Mouse (Mus musculus): Measurements from ENCODE around the gene Ola1. TPM values are rescaled to one million over a fixed set of nuclear protein-coding genes. Genes with fewer than 3 reads are reported as not detected.

Ola1 gene
- polyA plus RNA-seq (2011; ENCODE audit: insufficient read depth, insufficient read length, low replicate concordance, missing spikeins), result 14.0 and 37.9 TPM in 2 replicates

GRCm38 (mm10) chr2:73218913-73219312 lies at the start of gene Ola1:
Gene Ola1, minus strand, starts transcription at chr2:73218924.
- TF ChIP-seq CTCF (IDR thresholded peaks at IDR 0.05; ENCODE audit: control insufficient read depth, insufficient read depth, low read length) (no peak), POLR2A (IDR thresholded peaks at IDR 0.05; ENCODE audit: borderline replicate concordance, control insufficient read depth, low read depth, low read length) (no peak)

GRCm38 (mm10) chr2:73268281-73268680 lies 49.6 kb upstream of the Ola1 start:
- Histone ChIP-seq H3K4me1 (ENCODE audit: control insufficient read depth, insufficient read depth, low read length) (no peaks in the 10 kb centered on the region; the same call in 1 of the 2 replicates), H3K4me3 (replicated peaks; ENCODE audit: control insufficient read depth, low read depth, low read length) (no peak overlapping the region), H3K27ac (ENCODE audit: control insufficient read depth, insufficient read depth, low read depth, low read length, poor library complexity) (no peak overlapping the region)
- TF ChIP-seq CTCF (IDR thresholded peaks at IDR 0.05; ENCODE audit: control insufficient read depth, insufficient read depth, low read length) (no peak), POLR2A (IDR thresholded peaks at IDR 0.05; ENCODE audit: borderline replicate concordance, control insufficient read depth, low read depth, low read length) (no peak)
- 10% methylated on average over 12 of the region's 12 CpGs for WGBS

More at GRCm38 (mm10) chr2:73218913-73219312, at the start of gene Ola1:
- 87% methylated on average over 5 of the region's 5 CpGs for WGBS
- Histone ChIP-seq H3K4me1 (ENCODE audit: control insufficient read depth, insufficient read depth, low read length) (no peaks in the 10 kb centered on the region), H3K27ac (ENCODE audit: control insufficient read depth, insufficient read depth, low read depth, low read length, poor library complexity) (no peak within 1 kb of the TSS), H3K4me3 (replicated peaks; ENCODE audit: control insufficient read depth, low read depth, low read length) (no peak within 1 kb of the TSS)

DNA sequence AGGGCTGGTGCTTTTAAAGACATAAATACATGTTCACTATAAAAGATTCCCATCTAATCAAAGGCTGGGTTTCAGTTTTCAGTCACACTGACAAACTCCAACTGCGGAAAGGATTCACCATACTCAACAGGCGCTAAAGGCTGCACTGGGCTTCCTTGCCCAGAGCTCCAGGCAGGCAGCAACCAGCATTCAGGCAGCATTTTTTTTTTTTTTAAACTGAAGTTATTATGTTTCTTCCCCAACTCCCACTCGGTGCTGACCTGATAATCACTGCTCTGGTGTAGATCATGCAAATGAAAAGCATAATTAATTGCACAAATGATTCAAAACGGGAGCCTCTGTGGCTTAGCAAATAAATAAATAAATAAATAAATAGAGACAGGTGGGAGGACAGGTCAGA lies 49.1 kb upstream of the Ola1 start:
- 14% methylated on average over 4 of the region's 4 CpGs for WGBS
- Histone ChIP-seq H3K27ac (ENCODE audit: control insufficient read depth, insufficient read depth, low read depth, low read length, poor library complexity) (no peak overlapping the region), H3K4me3 (replicated peaks; ENCODE audit: control insufficient read depth, low read depth, low read length) (no peak overlapping the region), H3K4me1 (ENCODE audit: control insufficient read depth, insufficient read depth, low read length) (no peaks in the 10 kb centered on the region; the same call in 1 of the 2 replicates)
- TF ChIP-seq CTCF (IDR thresholded peaks at IDR 0.05; ENCODE audit: control insufficient read depth, insufficient read depth, low read length) (no peak), POLR2A (IDR thresholded peaks at IDR 0.05; ENCODE audit: borderline replicate concordance, control insufficient read depth, low read depth, low read length) (no peak)

GRCm38 (mm10) chr2:73267231-73267630 lies 48.5 kb upstream of the Ola1 start:
- H3K4me3 ChIP-seq (replicated peaks; ENCODE audit: control insufficient read depth, low read depth, low read length), result no peak overlapping the region
- no peak overlapping the region for H3K27ac ChIP-seq (ENCODE audit: control insufficient read depth, insufficient read depth, low read depth, low read length, poor library complexity)
- no peaks in the 10 kb centered on the region; the same call in 1 of the 2 replicates for H3K4me1 ChIP-seq (ENCODE audit: control insufficient read depth, insufficient read depth, low read length)
- 23% methylated on average over 3 of the region's 3 CpGs for WGBS
- no peak for TF ChIP-seq POLR2A (IDR thresholded peaks at IDR 0.05; ENCODE audit: borderline replicate concordance, control insufficient read depth, low read depth, low read length)
- no peak for TF ChIP-seq CTCF (IDR thresholded peaks at IDR 0.05; ENCODE audit: control insufficient read depth, insufficient read depth, low read length)

DNA sequence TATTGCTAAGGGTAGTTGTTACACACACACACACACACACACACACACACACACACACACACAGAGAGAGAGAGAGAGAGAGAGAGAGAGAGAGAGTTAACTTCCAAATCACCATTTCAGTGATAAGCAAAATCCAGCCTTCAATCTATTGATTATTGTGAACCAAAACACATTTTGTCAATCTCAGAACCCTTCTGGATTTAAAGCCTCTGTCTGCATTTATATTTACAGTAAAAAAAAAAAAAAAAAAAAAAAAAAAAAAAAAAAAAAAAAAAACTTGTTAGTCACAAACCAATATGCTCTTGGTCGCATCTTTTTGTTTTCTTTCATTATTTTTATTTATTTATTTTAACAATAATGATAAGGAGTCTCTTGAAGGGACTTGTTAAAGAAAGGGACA lies 47.9 kb upstream of the Ola1 start:
- Histone ChIP-seq H3K27ac (ENCODE audit: control insufficient read depth, insufficient read depth, low read depth, low read length, poor library complexity) (no peak overlapping the region), H3K4me3 (replicated peaks; ENCODE audit: control insufficient read depth, low read depth, low read length) (no peak overlapping the region), H3K4me1 (ENCODE audit: control insufficient read depth, insufficient read depth, low read length) (no peaks in the 10 kb centered on the region)
- WGBS, result 41% methylated on average over 1 of the region's 1 CpGs
- no peak for TF ChIP-seq CTCF (IDR thresholded peaks at IDR 0.05; ENCODE audit: control insufficient read depth, insufficient read depth, low read length)
- TF ChIP-seq POLR2A (IDR thresholded peaks at IDR 0.05; ENCODE audit: borderline replicate concordance, control insufficient read depth, low read depth, low read length), result no peak

DNA sequence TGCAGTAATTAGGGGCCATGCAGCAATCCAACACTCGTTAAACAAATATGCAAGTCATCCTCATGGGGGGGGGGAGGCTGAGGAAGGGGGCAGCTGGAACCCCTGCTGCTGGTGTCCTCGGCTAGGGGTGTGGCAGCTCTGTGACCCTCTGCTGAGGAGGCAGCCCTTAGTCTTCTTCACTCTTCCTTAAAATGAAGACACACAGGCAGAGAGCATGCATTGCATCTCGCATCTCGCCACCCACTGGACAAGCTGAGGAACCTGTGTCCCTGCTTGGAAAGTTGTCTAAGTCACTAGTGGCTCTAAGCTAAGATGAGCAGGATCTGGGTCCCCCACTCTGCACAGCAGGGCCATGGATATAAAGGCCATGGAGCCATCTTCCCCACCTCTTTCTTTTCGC lies 47.3 kb upstream of the Ola1 start:
- Histone ChIP-seq H3K4me1 (ENCODE audit: control insufficient read depth, insufficient read depth, low read length) (no peaks in the 10 kb centered on the region), H3K27ac (ENCODE audit: control insufficient read depth, insufficient read depth, low read depth, low read length, poor library complexity) (no peak overlapping the region), H3K4me3 (replicated peaks; ENCODE audit: control insufficient read depth, low read depth, low read length) (no peak overlapping the region)
- TF ChIP-seq POLR2A (IDR thresholded peaks at IDR 0.05; ENCODE audit: borderline replicate concordance, control insufficient read depth, low read depth, low read length), result no peak
- TF ChIP-seq CTCF (IDR thresholded peaks at IDR 0.05; ENCODE audit: control insufficient read depth, insufficient read depth, low read length), result no peak
- WGBS, result 7% methylated on average over 5 of the region's 5 CpGs

- Histone ChIP-seq H3K4me1 (ENCODE audit: control insufficient read depth, insufficient read depth, low read length) (no peaks in the 10 kb centered on the region), H3K4me3 (replicated peaks; ENCODE audit: control insufficient read depth, low read depth, low read length) (no peak overlapping the region), H3K27ac (ENCODE audit: control insufficient read depth, insufficient read depth, low read depth, low read length, poor library complexity) (no peak overlapping the region)
- WGBS, result 9% methylated on average over 11 of the region's 11 CpGs
- TF ChIP-seq POLR2A (IDR thresholded peaks at IDR 0.05; ENCODE audit: borderline replicate concordance, control insufficient read depth, low read depth, low read length), result no peak
- TF ChIP-seq CTCF (IDR thresholded peaks at IDR 0.05; ENCODE audit: control insufficient read depth, insufficient read depth, low read length), result no peak
Observed at GRCm38 (mm10) chr2:73264611-73265195, 46.0 kb upstream of the Ola1 start.

DNA sequence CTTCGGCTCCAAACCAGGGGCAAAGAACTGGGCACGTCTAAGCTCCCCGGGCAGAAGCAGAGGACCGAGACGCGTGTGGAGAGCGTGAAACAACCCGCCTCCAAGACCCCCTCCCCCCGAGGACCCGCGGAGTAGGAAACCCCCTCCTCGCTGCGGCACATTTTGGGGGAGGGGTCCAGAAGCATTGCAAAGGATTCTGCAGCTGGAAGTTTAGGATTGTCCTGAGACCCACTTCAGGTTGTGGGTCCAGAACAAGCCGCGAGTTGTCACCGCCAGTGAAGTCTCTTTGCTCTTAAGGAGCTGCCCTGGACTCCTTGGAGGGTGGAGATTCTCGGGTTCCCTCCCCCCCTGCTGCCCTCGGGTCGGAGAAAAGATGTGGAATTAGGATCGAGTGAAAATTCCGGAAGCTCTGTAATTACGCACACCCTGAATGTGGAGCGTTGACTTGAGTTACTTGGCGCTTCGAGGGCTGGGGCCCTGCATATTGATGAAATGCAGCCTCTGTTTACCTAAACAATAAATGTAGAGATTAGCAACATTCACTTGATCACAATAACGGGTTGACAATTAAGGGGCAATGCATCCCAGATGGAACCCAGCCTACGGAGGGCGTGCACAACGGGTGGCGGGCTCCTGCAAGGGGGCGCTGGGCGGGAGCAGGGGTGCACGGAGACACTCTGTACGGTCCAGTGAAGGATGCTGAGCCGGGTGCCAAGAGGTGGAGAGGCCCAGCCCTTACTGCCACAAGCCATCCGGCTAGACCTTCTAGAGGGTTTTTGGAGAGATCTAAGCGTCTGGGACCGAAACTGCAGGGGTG lies 45.3 kb upstream of the Ola1 start:
- Histone ChIP-seq H3K27ac (ENCODE audit: control insufficient read depth, insufficient read depth, low read depth, low read length, poor library complexity) (no peak overlapping the region; the same call in 1 of the 2 replicates), H3K4me3 (replicated peaks; ENCODE audit: control insufficient read depth, low read depth, low read length) (no peak overlapping the region), H3K4me1 (ENCODE audit: control insufficient read depth, insufficient read depth, low read length) (no peaks in the 10 kb centered on the region)
- no peak for TF ChIP-seq POLR2A (IDR thresholded peaks at IDR 0.05; ENCODE audit: borderline replicate concordance, control insufficient read depth, low read depth, low read length)
- TF ChIP-seq CTCF (IDR thresholded peaks at IDR 0.05; ENCODE audit: control insufficient read depth, insufficient read depth, low read length), result no peak
- WGBS, result 5% methylated on average over 38 of the region's 38 CpGs

All from bone marrow, adult 2 months (tissue).